Mouse (Mus musculus): ENCODE measurements around the gene Zmym1. TPM values are rescaled to one million over a fixed set of nuclear protein-coding genes. Genes with fewer than 3 reads are reported as not detected.
"Not testable (repeated sequence)": the region's sequence is repeated elsewhere in the genome, so short reads cannot be mapped to it uniquely, and the experiment has no call there.

Zmym1 gene
- total RNA-seq, 2 experiments from 2014 or later = 12.7 to 25.7 TPM

GRCm38 (mm10) chr4:127037158-127037557, 23.8 kb downstream of the Zmym1 start:
- ATAC-seq (replicated peaks; ENCODE audit: low FRiP score, poor library complexity, severe bottlenecking) = no peak

GRCm38 (mm10) chr4:127027228-127028190, 33.4 kb downstream of the Zmym1 start:
- peak; percentile 50; the same call in 1 of the 2 replicates for ATAC-seq (replicated peaks; ENCODE audit: low FRiP score, poor library complexity, severe bottlenecking)

GRCm38 (mm10) chr4:127026826-127027225, 34.1 kb downstream of the Zmym1 start:
- ATAC-seq (replicated peaks; ENCODE audit: low FRiP score, poor library complexity, severe bottlenecking) = no peak

- no peak for ATAC-seq (replicated peaks; ENCODE audit: low FRiP score, poor library complexity, severe bottlenecking)
These were observed 36.7 kb downstream of the Zmym1 start for GRCm38 (mm10) chr4:127024240-127024639.

- no peak for ATAC-seq (replicated peaks; ENCODE audit: low FRiP score, poor library complexity, severe bottlenecking)
These were observed 37.8 kb downstream of the Zmym1 start for GRCm38 (mm10) chr4:127023201-127023600.

GRCm38 (mm10) chr4:127021989-127022626, 38.8 kb downstream of the Zmym1 start:
- ATAC-seq (replicated peaks; ENCODE audit: low FRiP score, poor library complexity, severe bottlenecking) = peak; percentile 83

- peak; percentile 94 for ATAC-seq (replicated peaks; ENCODE audit: low FRiP score, poor library complexity, severe bottlenecking)
These were observed 39.6 kb downstream of the Zmym1 start, which contains the start of gene Sfpq for GRCm38 (mm10) chr4:127021151-127021945. Gene Sfpq, plus strand, starts transcription at chr4:127021324.

GRCm38 (mm10) chr4:127020411-127021150, 40.4 kb downstream of the Zmym1 start:
- ATAC-seq (replicated peaks; ENCODE audit: low FRiP score, poor library complexity, severe bottlenecking) = no peak

- ATAC-seq (replicated peaks; ENCODE audit: low FRiP score, poor library complexity, severe bottlenecking) = no peak
These were observed 44.6 kb downstream of the Zmym1 start for GRCm38 (mm10) chr4:127016366-127016765.

GRCm38 (mm10) chr4:127015294-127015993, 45.5 kb downstream of the Zmym1 start:
- ATAC-seq (replicated peaks; ENCODE audit: low FRiP score, poor library complexity, severe bottlenecking) = peak; percentile 100

- ATAC-seq (replicated peaks; ENCODE audit: low FRiP score, poor library complexity, severe bottlenecking) = no peak
These were observed 55.6 kb downstream of the Zmym1 start for GRCm38 (mm10) chr4:127005113-127005936.

- ATAC-seq (replicated peaks; ENCODE audit: low FRiP score, poor library complexity, severe bottlenecking) = no peak
These were observed 56.6 kb downstream of the Zmym1 start for GRCm38 (mm10) chr4:127004384-127004783.

- ATAC-seq (replicated peaks; ENCODE audit: low FRiP score, poor library complexity, severe bottlenecking) = no peak
These were observed 60.3 kb downstream of the Zmym1 start for GRCm38 (mm10) chr4:127000601-127001105.

- ATAC-seq (replicated peaks; ENCODE audit: low FRiP score, poor library complexity, severe bottlenecking) = not testable (repeated sequence)
These were observed 61.6 kb downstream of the Zmym1 start for GRCm38 (mm10) chr4:126999372-126999771.

All from erythroblast, adult 5-6 weeks (primary cell).